Mouse (Mus musculus): ENCODE measurements around the gene Il13. TPM values are rescaled to one million over a fixed set of nuclear protein-coding genes. Genes with fewer than 3 reads are reported as not detected.

Gene Il13
- total RNA-seq, 2 experiments from 2014 or later: not detected

GRCm38 (mm10) chr11:53604983-53605382 is 29.5 kb downstream of the Il13 start:
- intact Hi-C loops (cut with DNase I): no loop called here
- DNase-seq (ENCODE audit: low spot score in 2 of 2): no peak

- no peak for DNase-seq (ENCODE audit: low spot score in 2 of 2)
- intact Hi-C loops (cut with DNase I): no loop called here
Observed at GRCm38 (mm10) chr11:53591116-53591515, 43.4 kb downstream of the Il13 start.

- peak in 1 of 2 experiments; percentile 25 for DNase-seq (ENCODE audit: low spot score in 2 of 2)
- intact Hi-C loops (cut with DNase I): no loop called here
Observed at GRCm38 (mm10) chr11:53590368-53590768, 44.1 kb downstream of the Il13 start.

GRCm38 (mm10) chr11:53588279-53588678 is 46.2 kb downstream of the Il13 start:
- intact Hi-C loops (cut with DNase I): loop anchor here (5.0 kb wide), 1 partner anchor 39 kb away; no protein-coding TSS in a partner anchor
- no peak for DNase-seq (ENCODE audit: low spot score in 2 of 2)

GRCm38 (mm10) chr11:53585510-53585909 is 49.0 kb downstream of the Il13 start:
- no peak for DNase-seq (ENCODE audit: low spot score in 2 of 2)
- intact Hi-C loops (cut with DNase I): loop anchor here (5.0 kb wide), 1 partner anchor 42 kb away; no protein-coding TSS in a partner anchor

- intact Hi-C loops (cut with DNase I): loop anchor here (5.0 kb wide), 2 partner anchors 42 to 108 kb away; no protein-coding TSS in a partner anchor
- no peak for DNase-seq (ENCODE audit: low spot score in 2 of 2)
Observed at GRCm38 (mm10) chr11:53584849-53585248, 49.7 kb downstream of the Il13 start.

GRCm38 (mm10) chr11:53583151-53583550 is 51.4 kb downstream of the Il13 start:
- no peak for DNase-seq (ENCODE audit: low spot score in 2 of 2)
- intact Hi-C loops (cut with DNase I): loop anchor here (5.0 kb wide), 1 partner anchor 106 kb away; no protein-coding TSS in a partner anchor

Other genes starting within 250 kb of the Il13 start
- gene Leap2, start 211.5 kb downstream of the Il13 start, total RNA-seq (2021): not detected
- gene Uqcrq, start 203.9 kb downstream of the Il13 start, total RNA-seq (2021): 100 to 1,000 TPM; 404 to 490 TPM
- gene Gdf9, start 203.7 kb downstream of the Il13 start, total RNA-seq (2021): 1 to 10 TPM in 1 of 2 experiments, not detected in 1; 1.1 TPM
- gene Gm10447, start 177.6 kb downstream of the Il13 start, total RNA-seq (2021): under 1 TPM; 0.22 to 0.34 TPM
- 1 to 10 TPM; 5.3 to 5.5 TPM for gene Shroom1, start 177.5 kb downstream of the Il13 start, total RNA-seq (2021)
- gene Gm9837, start 164.2 kb downstream of the Il13 start, total RNA-seq (2021): not detected
- gene Gm9945, start 154.5 kb downstream of the Il13 start, total RNA-seq (2021): 1 to 10 TPM; 2.6 to 3.4 TPM
- gene Sowaha, start 154.4 kb downstream of the Il13 start, total RNA-seq (2021): 10 to 100 TPM; 59.1 to 81.6 TPM
- 100 to 1,000 TPM; 305 to 337 TPM for gene Sept8, start 115.4 kb downstream of the Il13 start, total RNA-seq (2021)
- 100 to 1,000 TPM; 115 to 130 TPM for gene Kif3a, start 67.3 kb downstream of the Il13 start, total RNA-seq (2021)
- gene Il4, start 16.0 kb downstream of the Il13 start, total RNA-seq (2021): not detected
- gene Rad50, start 72.6 kb upstream of the Il13 start, total RNA-seq (2021): 10 to 100 TPM in 1 of 2 experiments, 1 to 10 TPM in 1; 9.9 to 11.3 TPM
- not detected for gene Il5, start 86.1 kb upstream of the Il13 start, total RNA-seq (2021)
- gene Irf1, start 135.3 kb upstream of the Il13 start, total RNA-seq (2021): 1 to 10 TPM; 6.5 to 6.6 TPM
- gene Gm17334, start 138.5 kb upstream of the Il13 start, total RNA-seq (2021): 1 to 10 TPM in 1 of 2 experiments, under 1 TPM in 1; 0.96 to 1.2 TPM
- gene Gm12216, start 224.6 kb upstream of the Il13 start, total RNA-seq (2021): 1 to 10 TPM; 4.0 to 4.5 TPM